Mouse (Mus musculus) spleen, adult 12 weeks (tissue): ENCODE data around the gene Muc5b.

Experiments used
- DNase-seq: peaks from one replicate; pipeline ENCODE4 v3.0.0; 2022; ENCODE audit warnings: low spot score

Gene Muc5b

GRCm38 (mm10) chr7:141902269-141902729, 63.4 kb downstream of the Muc5b start:
- peak; percentile 99 for DNase-seq

GRCm38 (mm10) chr7:141902791-141903190, 63.9 kb downstream of the Muc5b start:
- DNase-seq, result no peak

- DNase-seq, result no peak
These were observed 69.7 kb downstream of the Muc5b start for GRCm38 (mm10) chr7:141908591-141908990.

GRCm38 (mm10) chr7:141911305-141911704, 72.4 kb downstream of the Muc5b start:
- no peak for DNase-seq

GRCm38 (mm10) chr7:141918407-141918806, 79.5 kb downstream of the Muc5b start, which contains the start of gene Tollip:
Gene Tollip, minus strand, starts transcription at chr7:141918507.
- DNase-seq, result no peak
